Mouse (Mus musculus): ENCODE measurements at regions not wholly inside any gene's neighbourhood (a gene's known extent, or its start where the extent isn't known, plus 50 kb on each side); places are given as distances from the start of the nearest gene placed in this dataset.

DNA sequence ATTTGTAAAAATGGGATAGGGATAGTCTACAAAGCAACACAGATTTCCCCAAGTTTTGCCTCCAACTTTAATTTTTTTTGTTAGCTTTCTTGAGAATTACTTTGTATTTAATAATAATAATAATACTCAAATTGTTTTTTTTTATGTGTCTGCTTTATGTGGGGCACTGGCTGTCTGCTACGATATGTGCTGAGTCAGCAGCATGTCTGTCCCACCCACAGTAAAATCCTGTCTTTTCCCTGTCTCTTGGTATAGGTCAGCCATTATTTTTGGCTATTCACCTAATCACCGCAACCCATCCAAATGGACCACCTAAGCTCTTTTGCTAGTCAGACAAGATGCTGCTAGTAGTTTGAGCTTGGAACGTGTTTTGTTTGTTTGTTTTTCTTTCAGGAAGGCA lies 473.0 kb downstream of the Hs3st4 start:
- DNase-seq (ENCODE audit: low spot score in 2 of 2): no peak

DNA sequence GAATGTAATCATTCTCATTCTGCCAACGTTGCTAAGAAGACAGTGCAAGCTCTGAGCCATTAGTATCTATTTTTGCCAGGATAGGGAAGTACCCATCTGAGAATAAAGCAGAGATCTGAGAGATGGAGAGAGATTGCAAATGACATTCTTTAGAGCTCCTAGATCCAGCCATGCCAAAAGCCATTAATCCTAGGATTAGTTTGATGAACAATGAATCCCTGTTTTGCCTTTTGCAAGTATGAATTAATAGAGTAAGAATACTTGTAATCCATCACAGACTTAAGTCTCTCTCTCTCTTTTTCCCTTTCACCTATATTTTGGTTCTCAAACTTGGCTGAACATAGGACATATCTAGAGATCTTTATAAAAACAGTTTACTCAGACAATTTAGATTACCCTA lies 504.7 kb downstream of the Hs3st4 start:
- no peak for DNase-seq (ENCODE audit: low spot score in 2 of 2)

- no peak for DNase-seq (ENCODE audit: low spot score in 2 of 2)
These were observed 508.6 kb downstream of the Hs3st4 start for GRCm38 (mm10) chr7:124491109-124491793.

DNA sequence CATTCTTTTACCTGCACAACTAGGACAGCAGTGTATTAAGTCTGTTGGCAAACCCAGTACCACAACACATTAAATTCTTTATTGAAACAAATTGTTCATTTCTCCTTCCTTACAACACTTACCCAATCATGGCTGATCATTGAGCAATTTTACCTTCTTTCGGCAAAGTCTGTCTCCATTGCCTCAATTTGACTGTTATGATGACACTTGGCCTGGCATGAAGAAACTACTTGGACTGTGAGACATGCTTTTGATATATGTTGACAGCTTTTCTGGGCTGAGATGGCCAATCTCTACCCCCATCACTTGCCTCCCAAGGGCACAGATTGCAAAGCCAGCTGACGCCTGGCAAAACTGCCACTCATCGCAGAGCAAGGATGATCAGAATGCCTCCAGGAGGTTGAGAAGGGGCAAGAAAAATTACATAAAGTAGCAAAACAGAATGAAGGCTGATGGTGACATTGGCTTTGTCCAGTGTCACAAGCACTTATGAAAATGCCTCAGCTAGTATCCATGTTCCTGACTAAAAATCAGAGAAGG lies 509.3 kb downstream of the Hs3st4 start:
- no peak for DNase-seq (ENCODE audit: low spot score in 2 of 2)

DNA sequence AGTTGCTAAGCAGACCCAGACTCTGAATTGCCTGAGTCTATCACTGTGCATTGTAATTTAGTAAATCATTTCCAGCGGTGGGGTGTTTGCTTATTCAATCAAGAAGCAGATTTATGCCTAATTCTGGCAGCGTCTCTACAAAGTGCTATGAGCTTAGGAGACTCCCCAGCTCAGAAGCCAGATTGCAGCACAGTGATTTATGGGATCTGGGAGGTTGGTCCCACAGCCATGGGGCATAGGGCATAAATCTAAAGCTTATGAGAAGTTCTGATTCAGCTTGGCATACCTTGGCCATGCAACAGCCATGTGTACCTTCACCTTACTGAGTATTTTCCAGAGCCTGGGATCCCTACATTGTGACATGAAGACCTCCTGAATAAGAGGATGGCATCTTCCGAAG lies 518.0 kb downstream of the Hs3st4 start:
- DNase-seq (ENCODE audit: low spot score in 2 of 2): no peak

DNA sequence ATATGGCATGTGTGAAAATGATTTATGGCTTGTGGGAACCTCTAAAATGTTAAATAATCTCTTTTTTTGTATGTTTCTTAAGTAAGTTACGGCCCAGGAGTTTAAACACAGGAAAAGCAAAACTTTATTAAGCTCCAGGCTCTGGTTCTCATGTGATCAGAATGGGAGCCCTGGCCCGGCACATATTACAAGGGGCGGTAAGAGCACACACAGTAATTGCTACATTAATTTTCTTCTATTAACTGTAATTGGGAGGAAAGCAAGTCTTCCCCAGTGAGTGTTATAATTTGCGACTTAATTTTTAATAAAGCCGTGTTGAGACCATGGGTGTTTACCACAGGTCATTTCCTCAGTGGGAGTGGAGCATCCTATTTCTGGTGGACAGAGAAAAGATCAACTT lies 520.1 kb downstream of the Hs3st4 start:
- no peak for DNase-seq (ENCODE audit: low spot score in 2 of 2)

- no peak for DNase-seq (ENCODE audit: low spot score in 2 of 2)
These were observed 566.4 kb downstream of the Hs3st4 start for GRCm38 (mm10) chr7:124549038-124549437.

DNA sequence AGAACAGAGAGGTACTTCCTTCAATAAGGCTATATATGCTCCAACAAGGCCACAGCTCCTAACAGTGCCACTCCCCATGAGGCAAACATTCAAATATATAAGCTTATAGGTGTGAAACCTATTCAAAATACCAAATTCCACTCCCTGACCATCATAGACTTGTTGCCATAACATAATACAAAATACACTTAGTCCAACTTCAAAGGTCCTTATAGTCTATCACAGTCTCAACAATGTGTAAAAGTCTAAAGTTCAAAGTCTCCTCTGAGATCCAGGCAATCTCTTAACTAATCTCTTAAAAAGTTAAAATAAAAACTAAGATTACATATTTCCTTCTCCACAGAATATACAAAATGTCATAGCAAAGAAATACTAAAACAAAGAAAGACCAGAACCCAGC lies 574.5 kb downstream of the Hs3st4 start:
- DNase-seq (ENCODE audit: low spot score in 2 of 2): no peak

DNA sequence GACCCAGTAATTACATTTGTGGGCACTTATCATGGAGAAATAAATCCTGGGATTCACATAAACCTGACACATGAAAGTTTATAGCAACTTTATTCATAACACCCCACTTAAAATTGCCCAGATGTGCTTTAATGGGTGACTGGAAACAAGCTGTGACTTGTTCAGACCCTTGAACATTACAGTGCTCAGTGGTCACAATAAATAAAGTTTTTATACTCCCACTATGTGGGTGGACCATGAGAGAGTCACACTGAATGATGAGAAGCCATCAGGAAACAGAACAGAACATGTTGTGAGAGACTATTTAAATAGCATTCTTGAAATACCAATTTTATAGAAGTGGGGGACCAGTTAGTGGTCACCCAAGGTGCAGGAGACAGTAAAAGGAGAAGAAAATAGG lies 588.1 kb downstream of the Hs3st4 start:
- DNase-seq (ENCODE audit: low spot score in 2 of 2): no peak

GRCm38 (mm10) chr7:124573666-124574065 lies 591.0 kb downstream of the Hs3st4 start:
- no peak for DNase-seq (ENCODE audit: low spot score in 2 of 2)

GRCm38 (mm10) chr7:124581342-124581741 lies 598.7 kb downstream of the Hs3st4 start:
- DNase-seq (ENCODE audit: low spot score in 2 of 2): no peak

GRCm38 (mm10) chr7:124585296-124585695 lies 602.6 kb downstream of the Hs3st4 start:
- no peak for DNase-seq (ENCODE audit: low spot score in 2 of 2)

- DNase-seq (ENCODE audit: low spot score in 2 of 2): no peak
These were observed 608.7 kb downstream of the Hs3st4 start for GRCm38 (mm10) chr7:124591369-124591768.

DNA sequence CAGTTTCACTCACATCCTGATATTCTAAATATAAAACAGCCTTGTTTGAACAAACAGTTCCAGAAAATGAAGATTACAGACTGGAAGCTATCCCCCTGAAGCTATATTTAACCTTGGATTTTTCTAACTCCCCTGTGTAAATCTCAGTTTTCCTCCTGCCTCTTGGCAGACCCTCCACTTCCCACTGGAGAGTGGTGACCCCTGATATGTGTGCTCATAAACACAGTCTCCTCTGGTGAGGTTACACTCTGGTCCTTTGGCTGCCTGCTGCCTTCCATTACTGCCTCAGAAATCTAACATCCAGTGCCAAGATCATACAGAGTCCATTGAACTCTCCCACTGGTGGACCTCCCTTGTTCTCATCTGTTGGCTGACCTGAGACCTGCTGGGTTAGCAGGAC lies 610.8 kb downstream of the Hs3st4 start:
- no peak for DNase-seq (ENCODE audit: low spot score in 2 of 2)

DNA sequence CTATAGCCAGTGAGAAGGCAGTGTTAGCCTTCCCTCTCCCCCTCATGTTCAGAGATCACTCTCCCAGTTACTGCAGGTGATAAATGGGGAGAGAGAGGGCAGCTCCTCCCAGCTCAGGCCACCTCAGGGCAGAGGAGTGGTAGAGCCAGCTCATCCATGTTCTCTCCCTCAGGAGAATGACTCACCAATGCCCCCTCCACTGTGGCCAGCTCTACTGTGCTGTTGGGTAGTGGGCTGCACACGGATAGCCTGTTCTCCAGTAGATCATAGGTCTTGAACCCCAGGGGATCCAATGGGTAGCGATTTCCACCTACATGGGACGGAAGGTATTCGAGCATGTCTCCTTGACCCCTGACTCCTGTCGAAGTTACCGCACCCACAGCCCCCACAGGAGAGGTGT lies 618.1 kb downstream of the Hs3st4 start:
- no peak for DNase-seq (ENCODE audit: low spot score in 2 of 2)

DNA sequence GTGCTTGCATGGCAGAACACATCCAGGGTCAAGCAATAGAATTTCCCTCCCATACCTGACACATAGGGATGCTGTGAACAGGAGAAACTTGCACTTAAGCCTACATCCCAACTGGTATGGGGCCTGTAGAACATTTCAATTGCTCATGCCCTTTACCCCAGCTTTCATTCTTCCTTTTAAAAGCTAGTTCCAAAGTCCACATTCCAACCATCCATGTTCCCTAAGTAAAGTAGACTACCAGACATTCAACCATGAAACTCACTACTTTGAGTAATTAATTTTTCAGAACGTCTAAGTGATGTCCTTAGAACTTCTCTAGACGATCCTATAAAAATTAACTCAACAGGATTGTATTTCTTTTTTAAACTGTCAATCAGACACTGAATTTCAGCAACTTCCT lies 621.9 kb downstream of the Hs3st4 start:
- no peak for DNase-seq (ENCODE audit: low spot score in 2 of 2)

GRCm38 (mm10) chr7:124605978-124606377 lies 623.3 kb downstream of the Hs3st4 start:
- no peak for DNase-seq (ENCODE audit: low spot score in 2 of 2)

DNA sequence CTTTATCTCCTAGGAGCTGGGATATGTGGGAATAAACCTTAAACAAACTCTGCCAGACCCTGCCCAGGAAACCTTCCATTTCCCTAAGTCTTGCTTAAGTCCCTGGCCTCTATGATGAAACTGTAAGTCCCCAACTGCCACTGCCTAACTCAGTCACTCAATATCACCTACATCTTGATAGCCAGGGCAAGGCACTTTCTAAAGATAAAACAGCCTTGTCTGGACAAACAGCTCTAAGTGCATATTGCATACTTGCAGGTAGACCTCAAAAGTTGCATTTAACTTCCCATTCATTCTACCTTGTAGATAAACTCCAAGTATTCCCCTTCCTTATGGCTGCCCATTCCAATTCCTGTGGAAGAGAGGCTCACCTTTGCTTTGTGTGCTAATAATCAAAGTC lies 624.4 kb downstream of the Hs3st4 start:
- DNase-seq (ENCODE audit: low spot score in 2 of 2): no peak

DNA sequence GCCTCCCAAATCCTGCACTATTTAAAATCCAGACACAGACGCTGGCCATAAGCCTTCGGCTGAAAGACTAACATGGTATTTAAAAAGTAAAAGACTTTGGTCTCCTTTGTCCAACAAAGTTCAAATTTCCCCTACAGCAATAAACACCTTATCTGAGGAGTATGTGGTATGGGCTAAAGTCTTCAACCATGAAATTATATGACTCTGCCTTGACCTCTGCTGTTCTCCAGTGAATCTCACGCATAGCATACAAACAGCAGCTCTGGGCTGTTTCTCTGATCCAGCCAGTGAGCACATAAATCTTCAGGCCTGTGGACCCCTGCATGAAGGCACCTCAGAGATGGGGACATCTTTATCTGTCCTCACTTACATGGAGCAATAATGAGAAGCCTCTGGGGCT lies 627.8 kb downstream of the Hs3st4 start:
- DNase-seq (ENCODE audit: low spot score in 2 of 2): no peak

DNA sequence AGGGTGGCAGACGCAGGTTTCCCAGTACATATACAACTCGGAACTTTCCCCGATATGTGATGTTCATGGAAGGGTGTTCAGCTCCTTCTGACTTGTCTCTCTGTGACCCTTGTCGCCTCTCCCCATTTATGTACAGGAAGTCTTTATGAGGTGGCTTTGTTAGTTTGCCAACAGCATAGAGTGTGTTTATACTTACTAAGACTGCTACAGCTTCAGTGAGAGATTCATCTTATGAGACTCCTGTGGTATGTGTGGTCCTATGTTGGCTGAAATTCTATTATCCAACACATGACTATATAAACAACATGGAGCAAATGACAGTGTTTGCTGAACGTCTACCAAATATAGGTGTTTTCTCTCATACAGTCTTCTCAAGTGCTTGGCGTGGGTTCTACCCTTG lies 664.5 kb downstream of the Hs3st4 start:
- no peak for DNase-seq (ENCODE audit: low spot score in 2 of 2)

DNA sequence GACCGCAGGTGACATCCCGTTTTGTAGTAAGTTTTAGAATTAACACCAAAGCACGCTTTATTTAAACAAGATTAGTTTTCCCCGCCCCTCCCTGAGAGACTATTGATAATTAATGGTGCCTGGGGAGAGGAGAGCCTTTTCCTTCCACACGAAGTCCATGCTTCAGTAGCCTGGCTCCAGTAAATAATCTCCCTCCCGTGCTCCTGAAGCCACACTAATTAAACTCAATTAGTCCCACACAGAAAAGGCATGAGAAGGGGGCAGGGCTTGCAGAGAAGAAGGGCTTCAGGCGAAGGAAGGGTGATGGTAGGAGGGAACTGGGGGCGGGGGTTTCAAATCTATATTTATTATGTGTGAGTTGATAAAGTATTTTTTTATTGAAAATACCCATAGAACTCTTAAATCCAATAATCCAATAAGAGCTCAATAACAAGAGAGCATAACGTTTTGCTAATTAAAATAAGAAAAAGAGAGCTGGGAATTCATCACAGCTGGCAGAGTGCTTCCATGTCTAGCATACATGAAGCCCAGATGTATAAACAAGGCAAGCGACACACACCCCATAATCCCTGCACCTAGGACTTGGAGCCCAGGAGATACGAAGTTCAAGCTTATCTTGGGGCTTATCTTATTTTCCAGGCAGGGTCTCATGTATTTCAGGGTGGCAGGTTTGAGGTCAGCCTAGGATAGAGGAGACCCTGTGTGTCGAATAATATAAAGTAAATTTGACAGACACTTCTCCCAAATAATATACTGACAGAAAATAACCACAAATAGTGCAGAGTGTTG lies 684.7 kb downstream of the Hs3st4 start:
- no peak for DNase-seq (ENCODE audit: low spot score in 2 of 2)

DNA sequence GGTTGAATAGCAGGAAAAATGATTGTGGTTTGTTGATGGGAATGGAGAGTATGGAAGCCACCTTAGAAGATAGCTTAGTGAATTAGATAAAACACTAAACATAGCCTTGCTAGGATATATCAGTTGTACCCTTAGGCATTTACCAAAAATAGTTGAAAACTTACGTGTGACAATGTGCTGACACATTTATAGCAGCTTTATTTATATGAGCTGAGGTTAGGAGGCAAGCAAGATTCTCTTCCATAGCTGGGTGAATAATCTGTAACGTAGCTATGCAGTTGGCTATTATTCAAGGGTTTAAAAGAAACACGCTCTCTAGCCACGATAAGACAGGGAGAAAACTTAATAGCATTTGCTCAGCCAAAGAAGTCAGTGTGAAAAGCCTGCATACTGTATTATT lies 685.4 kb downstream of the Hs3st4 start:
- no peak for DNase-seq (ENCODE audit: low spot score in 2 of 2)

- DNase-seq (ENCODE audit: low spot score in 2 of 2): no peak
These were observed 687.8 kb downstream of the Hs3st4 start for GRCm38 (mm10) chr7:124670477-124670876.

All from left cerebral cortex, adult 18-20 months (tissue).